Mouse (Mus musculus) intestine, embryonic 16.5 days (tissue): Measurements from ENCODE around the gene Wipf3. TPM values are rescaled to one million over a fixed set of nuclear protein-coding genes. Genes with fewer than 3 reads are reported as not detected.

Source experiments
- ATAC-seq: fragments of 200-750 bp; cut with Nextera tagmentation; 2 replicates; pipeline ENCODE4 v1.8.0; 2017; ENCODE audit warnings: moderate TSS enrichment, moderate library complexity
- H3K27ac ChIP-seq: fragments of 300-500 bp; sonication (generic); 2 replicates; pipeline ENCODE4 v1.5.1; 2014; ENCODE audit warnings: mild to moderate bottlenecking, low read length
- H3K27me3 ChIP-seq: fragments of 300-500 bp; sonication (generic); replicated peaks from 2 replicates; pipeline ENCODE4 v1.6.1; 2014; ENCODE audit warnings: low read length, control low read depth, mixed read lengths; ENCODE audit not compliant: control insufficient read depth, insufficient read depth
- H3K36me3 ChIP-seq: fragments of 300-500 bp; sonication (generic); 2 replicates; pipeline ENCODE4 v1.6.1; 2014; ENCODE audit warnings: low read length, control low read depth; ENCODE audit not compliant: control insufficient read depth, insufficient read depth
- H3K4me1 ChIP-seq: fragments of 300-500 bp; sonication (generic); 2 replicates; pipeline ENCODE4 v1.6.1; 2014; ENCODE audit warnings: low read length, control low read depth, mixed read lengths; ENCODE audit not compliant: control insufficient read depth, insufficient read depth
- H3K4me2 ChIP-seq: fragments of 300-500 bp; sonication (generic); 2 replicates; pipeline ENCODE4 v1.6.1; 2014; ENCODE audit warnings: low read depth, low read length, control low read depth
- H3K4me3 ChIP-seq: fragments of 300-500 bp; sonication (generic); 2 replicates; pipeline ENCODE4 v1.5.1; 2014; ENCODE audit warnings: mild to moderate bottlenecking, low read length
- H3K9ac ChIP-seq: fragments of 300-500 bp; sonication (generic); 2 replicates; pipeline ENCODE4 v1.6.1; 2014; ENCODE audit warnings: low read depth, low read length
- H3K9me3 ChIP-seq: fragments of 300-500 bp; sonication (generic); 2 replicates; pipeline ENCODE4 v1.6.1; 2016; ENCODE audit warnings: low read length, control low read depth; ENCODE audit not compliant: control insufficient read depth
- WGBS: fragments of 180-500 bp; shearing (Covaris S2); extraction: QIAGEN DNeasy Blood & Tissue Kit; methylation state at CpG from one replicate; pipeline ENCODE4 v1.1.7; 2014; 5-methylcytosine and 5-hydroxymethylcytosine counted together
- polyA plus RNA-seq: library from polyadenylated mRNA; unstranded; fragments of >200 nt; fragmentation: Nextera tagmentation; extraction: Ambion mirVana; gene quantifications from 2 replicates; pipeline ENCODE4 v1.2.1, GENCODE M21; 2015

The Wipf3 gene
- polyA plus RNA-seq, 1 experiment from 2014 or later = 1.7 TPM

GRCm38 (mm10) chr6:54550801-54551323, 121.5 kb downstream of the Wipf3 start:
- ATAC-seq = no peak
- H3K4me1 ChIP-seq = peaks cover 11% of the 10 kb centered on the region
- H3K9ac ChIP-seq = no peak overlapping the region
- no peak overlapping the region for H3K27ac ChIP-seq
- no peaks in the 10 kb centered on the region for H3K36me3 ChIP-seq
- H3K27me3 ChIP-seq = no peaks in the 10 kb centered on the region
- no peaks in the 10 kb centered on the region for H3K9me3 ChIP-seq
- H3K4me2 ChIP-seq = no peak overlapping the region
- 66% methylated on average over 7 of the region's 7 CpGs for WGBS
- H3K4me3 ChIP-seq = no peak overlapping the region

DNA sequence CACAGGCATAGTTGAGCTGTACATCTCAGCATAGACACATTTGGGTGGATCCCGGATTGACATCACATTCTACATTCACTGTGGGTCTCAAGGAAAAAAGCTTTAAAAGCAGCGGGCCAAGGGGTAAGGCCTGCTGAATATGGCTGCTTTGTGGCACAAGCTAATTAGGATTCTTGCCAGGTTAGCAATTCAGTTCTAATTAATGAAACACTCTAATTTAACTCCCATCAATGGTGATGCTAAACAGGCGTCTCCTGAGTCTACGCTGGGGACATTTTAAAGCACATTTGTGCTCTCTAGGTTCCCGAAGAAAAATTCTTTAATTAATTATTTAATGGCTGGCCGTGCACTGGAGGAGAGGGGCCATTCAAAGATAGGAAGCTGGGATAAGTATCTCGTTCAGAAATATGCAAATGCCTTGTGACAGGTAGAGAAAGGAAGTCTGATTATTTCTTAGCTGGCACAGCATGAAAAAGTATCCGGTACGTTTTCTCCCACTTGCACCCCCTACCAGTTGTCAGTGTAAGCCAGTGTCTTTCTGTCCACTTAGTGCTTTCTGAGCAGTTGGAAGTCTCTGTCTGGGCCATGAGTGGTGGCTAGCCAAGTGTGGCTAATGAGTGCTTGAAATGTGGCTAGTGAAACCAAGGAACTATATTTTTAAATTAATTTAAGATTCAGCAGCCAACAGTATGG, 123.5 kb downstream of the Wipf3 start:
- Histone ChIP-seq H3K4me3 (no peak overlapping the region), H3K9me3 (no peaks in the 10 kb centered on the region), H3K4me1 (peaks cover 11% of the 10 kb centered on the region), H3K27ac (no peak overlapping the region), H3K27me3 (no peaks in the 10 kb centered on the region), H3K9ac (no peak overlapping the region), H3K36me3 (no peaks in the 10 kb centered on the region), H3K4me2 (no peak overlapping the region)
- 74% methylated on average over 9 of the region's 9 CpGs for WGBS
- ATAC-seq = no peak

Other genes starting within 250 kb of the Wipf3 start
- gene Prr15, start 103.8 kb upstream of the Wipf3 start, polyA plus RNA-seq = 11.3 and 17.0 TPM in 2 replicates
- 4.7 and 6.6 TPM in 2 replicates for gene Scrn1, start 136.9 kb downstream of the Wipf3 start, polyA plus RNA-seq
- gene Plekha8, start 165.5 kb downstream of the Wipf3 start, polyA plus RNA-seq = 5.4 and 6.1 TPM in 2 replicates
- 19.4 and 19.7 TPM in 2 replicates for gene Fkbp14, start 167.7 kb downstream of the Wipf3 start, polyA plus RNA-seq